Mouse (Mus musculus) ovary, postnatal 36 days (tissue): ENCODE results near the gene Pex12.
"Not testable (repeated sequence)": the region's sequence is repeated elsewhere in the genome, so short reads cannot be mapped to it uniquely, and the experiment has no call there.

ENCODE experiments used
- DNase-seq: peaks from one replicate; pipeline ENCODE4 v3.0.0; 2022; ENCODE audit warnings: low spot score, mixed read lengths

Pex12 gene

GRCm38 (mm10) chr11:83302526-83303251 is at the start of gene Pex12:
Pex12 (minus strand) TSS chr11:83302586.
- DNase-seq, result peak; percentile 89

GRCm38 (mm10) chr11:83341716-83342245 is 39.4 kb upstream of the Pex12 start:
- no peak for DNase-seq

GRCm38 (mm10) chr11:83339705-83340104 is 37.3 kb upstream of the Pex12 start:
- DNase-seq, result no peak

GRCm38 (mm10) chr11:83335826-83336225 is 33.4 kb upstream of the Pex12 start:
- DNase-seq, result no peak

- peak; percentile 39 for DNase-seq
Observed at GRCm38 (mm10) chr11:83327427-83327826, 25.0 kb upstream of the Pex12 start.

GRCm38 (mm10) chr11:83326692-83327091 is 24.3 kb upstream of the Pex12 start:
- not testable (repeated sequence) for DNase-seq

GRCm38 (mm10) chr11:83319048-83319447 is 16.7 kb upstream of the Pex12 start:
- no peak for DNase-seq

- no peak for DNase-seq
Observed at GRCm38 (mm10) chr11:83312471-83312870, 10.1 kb upstream of the Pex12 start.

GRCm38 (mm10) chr11:83306700-83307253 is 4.4 kb upstream of the Pex12 start:
- no peak for DNase-seq

GRCm38 (mm10) chr11:83304485-83304884 is 2.1 kb upstream of the Pex12 start:
- DNase-seq, result no peak

- no peak for DNase-seq
Observed at GRCm38 (mm10) chr11:83303751-83304150, 1.4 kb upstream of the Pex12 start.

GRCm38 (mm10) chr11:83302124-83302523 is 262 bp downstream of the Pex12 start:
- no peak for DNase-seq

GRCm38 (mm10) chr11:83301431-83301831 is 955 bp downstream of the Pex12 start:
- no peak for DNase-seq

- DNase-seq, result no peak
Observed at GRCm38 (mm10) chr11:83299724-83300123, 2.7 kb downstream of the Pex12 start.

- DNase-seq, result peak; percentile 89
Observed at GRCm38 (mm10) chr11:83298225-83299195, 3.9 kb downstream of the Pex12 start, which contains the start of gene Ap2b1. Ap2b1 (plus strand) TSS chr11:83299024.

- DNase-seq, result no peak
Observed at GRCm38 (mm10) chr11:83297816-83298215, 4.6 kb downstream of the Pex12 start.

GRCm38 (mm10) chr11:83294133-83294532 is 8.3 kb downstream of the Pex12 start:
- DNase-seq, result no peak

GRCm38 (mm10) chr11:83293182-83293581 is 9.2 kb downstream of the Pex12 start:
- no peak for DNase-seq

GRCm38 (mm10) chr11:83292251-83292587 is 10.2 kb downstream of the Pex12 start:
- DNase-seq, result no peak

GRCm38 (mm10) chr11:83291375-83292250 is 10.8 kb downstream of the Pex12 start:
- DNase-seq, result peak; percentile 92

GRCm38 (mm10) chr11:83289633-83290032 is 12.8 kb downstream of the Pex12 start:
- no peak for DNase-seq
